Mouse (Mus musculus): Measurements from ENCODE around the gene Usp19. TPM values are rescaled to one million over a fixed set of nuclear protein-coding genes. Genes with fewer than 3 reads are reported as not detected.

Usp19 gene
- total and polyA plus RNA-seq, 2 experiments = 24.3 to 80.5 TPM

GRCm38 (mm10) chr9:108461675-108462074, 28.7 kb upstream of the Usp19 start:
- Histone ChIP-seq H3K4me1 (ENCODE audit: control insufficient read depth, insufficient read depth, low read length) (peaks cover 7% of the 10 kb centered on the region), H3K36me3 (ENCODE audit: control insufficient read depth, insufficient read depth, low read length) (peaks cover 4% of the 10 kb centered on the region), H3K4me3 (ENCODE audit: insufficient read depth, low read depth, low read length) (no peak overlapping the region), H3K9ac (ENCODE audit: low read depth, low read length) (peak overlapping the region; percentile 16), H3K27ac (replicated peaks; ENCODE audit: insufficient read depth, low read depth, low read length) (no peak overlapping the region), H3K79me2 (ENCODE audit: control insufficient read depth, insufficient read depth, low read length) (peaks cover 5% of the 10 kb centered on the region; the same call in 1 of the 2 replicates), H3K27me3 (ENCODE audit: control insufficient read depth, insufficient read depth, low read length) (no peaks in the 10 kb centered on the region)
- WGBS = 73% methylated on average over 5 of the region's 5 CpGs
- TF ChIP-seq CTCF (IDR thresholded peaks at IDR 0.05; ENCODE audit: low read depth, low read length) (no peak), POLR2A (IDR thresholded peaks at IDR 0.05; ENCODE audit: extremely low read depth, insufficient read depth, low read length) (no peak)
- DNase-seq (ENCODE audit: extremely low read depth, low read depth, low spot score) = no peak

GRCm38 (mm10) chr9:108462192-108462591, 28.2 kb upstream of the Usp19 start:
- no peak overlapping the region for H3K27ac ChIP-seq (replicated peaks; ENCODE audit: insufficient read depth, low read depth, low read length)
- peaks cover 5% of the 10 kb centered on the region; the same call in 1 of the 2 replicates for H3K79me2 ChIP-seq (ENCODE audit: control insufficient read depth, insufficient read depth, low read length)
- H3K4me3 ChIP-seq (ENCODE audit: insufficient read depth, low read depth, low read length) = no peak overlapping the region
- peaks cover 7% of the 10 kb centered on the region for H3K4me1 ChIP-seq (ENCODE audit: control insufficient read depth, insufficient read depth, low read length)
- H3K27me3 ChIP-seq (ENCODE audit: control insufficient read depth, insufficient read depth, low read length) = no peaks in the 10 kb centered on the region
- H3K36me3 ChIP-seq (ENCODE audit: control insufficient read depth, insufficient read depth, low read length) = peaks cover 4% of the 10 kb centered on the region
- TF ChIP-seq CTCF (IDR thresholded peaks at IDR 0.05; ENCODE audit: low read depth, low read length) (no peak), POLR2A (IDR thresholded peaks at IDR 0.05; ENCODE audit: extremely low read depth, insufficient read depth, low read length) (no peak)
- DNase-seq (ENCODE audit: extremely low read depth, low read depth, low spot score) = no peak
- WGBS = 80% methylated on average over 10 of the region's 10 CpGs
- H3K9ac ChIP-seq (ENCODE audit: low read depth, low read length) = no peak overlapping the region

GRCm38 (mm10) chr9:108463713-108464112, 26.7 kb upstream of the Usp19 start:
- Histone ChIP-seq H3K79me2 (ENCODE audit: control insufficient read depth, insufficient read depth, low read length) (peaks cover 5% of the 10 kb centered on the region; the same call in 1 of the 2 replicates), H3K27me3 (ENCODE audit: control insufficient read depth, insufficient read depth, low read length) (no peaks in the 10 kb centered on the region), H3K4me1 (ENCODE audit: control insufficient read depth, insufficient read depth, low read length) (peaks cover 7% of the 10 kb centered on the region), H3K27ac (replicated peaks; ENCODE audit: insufficient read depth, low read depth, low read length) (no peak overlapping the region), H3K4me3 (ENCODE audit: insufficient read depth, low read depth, low read length) (no peak overlapping the region), H3K36me3 (ENCODE audit: control insufficient read depth, insufficient read depth, low read length) (peaks cover 4% of the 10 kb centered on the region), H3K9ac (ENCODE audit: low read depth, low read length) (no peak overlapping the region)
- WGBS = 96% methylated on average over 9 of the region's 9 CpGs
- no peak for TF ChIP-seq CTCF (IDR thresholded peaks at IDR 0.05; ENCODE audit: low read depth, low read length)
- no peak for TF ChIP-seq POLR2A (IDR thresholded peaks at IDR 0.05; ENCODE audit: extremely low read depth, insufficient read depth, low read length)
- DNase-seq (ENCODE audit: extremely low read depth, low read depth, low spot score) = no peak

GRCm38 (mm10) chr9:108466219-108466618, 24.2 kb upstream of the Usp19 start:
- DNase-seq (ENCODE audit: extremely low read depth, low read depth, low spot score) = no peak
- Histone ChIP-seq H3K27me3 (ENCODE audit: control insufficient read depth, insufficient read depth, low read length) (no peaks in the 10 kb centered on the region), H3K4me1 (ENCODE audit: control insufficient read depth, insufficient read depth, low read length) (peaks cover 5% of the 10 kb centered on the region), H3K27ac (replicated peaks; ENCODE audit: insufficient read depth, low read depth, low read length) (no peak overlapping the region), H3K9ac (ENCODE audit: low read depth, low read length) (no peak overlapping the region), H3K36me3 (ENCODE audit: control insufficient read depth, insufficient read depth, low read length) (peaks cover 4% of the 10 kb centered on the region), H3K79me2 (ENCODE audit: control insufficient read depth, insufficient read depth, low read length) (peaks cover 5% of the 10 kb centered on the region; the same call in 1 of the 2 replicates), H3K4me3 (ENCODE audit: insufficient read depth, low read depth, low read length) (no peak overlapping the region)
- WGBS = 97% methylated on average over 2 of the region's 2 CpGs
- TF ChIP-seq CTCF (IDR thresholded peaks at IDR 0.05; ENCODE audit: low read depth, low read length) (no peak), POLR2A (IDR thresholded peaks at IDR 0.05; ENCODE audit: extremely low read depth, insufficient read depth, low read length) (no peak)

- 81% methylated on average over 5 of the region's 5 CpGs for WGBS
Measured at GRCm38 (mm10) chr9:108469430-108469829, 21.0 kb upstream of the Usp19 start.

GRCm38 (mm10) chr9:108469845-108470244, 20.6 kb upstream of the Usp19 start:
- H3K36me3 ChIP-seq (ENCODE audit: control insufficient read depth, insufficient read depth, low read length) = no peaks in the 10 kb centered on the region
- no peaks in the 10 kb centered on the region for H3K79me2 ChIP-seq (ENCODE audit: control insufficient read depth, insufficient read depth, low read length)
- 65% methylated on average over 4 of the region's 4 CpGs for WGBS
- DNase-seq (ENCODE audit: extremely low read depth, low read depth, low spot score) = no peak
- no peaks in the 10 kb centered on the region for H3K27me3 ChIP-seq (ENCODE audit: control insufficient read depth, insufficient read depth, low read length)
- H3K9ac ChIP-seq (ENCODE audit: low read depth, low read length) = no peak overlapping the region
- no peak overlapping the region for H3K4me3 ChIP-seq (ENCODE audit: insufficient read depth, low read depth, low read length)
- no peak for TF ChIP-seq CTCF (IDR thresholded peaks at IDR 0.05; ENCODE audit: low read depth, low read length)
- no peak for TF ChIP-seq POLR2A (IDR thresholded peaks at IDR 0.05; ENCODE audit: extremely low read depth, insufficient read depth, low read length)
- H3K4me1 ChIP-seq (ENCODE audit: control insufficient read depth, insufficient read depth, low read length) = no peaks in the 10 kb centered on the region
- no peak overlapping the region for H3K27ac ChIP-seq (replicated peaks; ENCODE audit: insufficient read depth, low read depth, low read length)

More at GRCm38 (mm10) chr9:108469430-108469829, 21.0 kb upstream of the Usp19 start:
- Histone ChIP-seq H3K4me1 (ENCODE audit: control insufficient read depth, insufficient read depth, low read length) (no peaks in the 10 kb centered on the region), H3K27ac (replicated peaks; ENCODE audit: insufficient read depth, low read depth, low read length) (no peak overlapping the region), H3K27me3 (ENCODE audit: control insufficient read depth, insufficient read depth, low read length) (no peaks in the 10 kb centered on the region), H3K9ac (ENCODE audit: low read depth, low read length) (no peak overlapping the region), H3K79me2 (ENCODE audit: control insufficient read depth, insufficient read depth, low read length) (no peaks in the 10 kb centered on the region), H3K36me3 (ENCODE audit: control insufficient read depth, insufficient read depth, low read length) (no peaks in the 10 kb centered on the region), H3K4me3 (ENCODE audit: insufficient read depth, low read depth, low read length) (no peak overlapping the region)
- DNase-seq (ENCODE audit: extremely low read depth, low read depth, low spot score) = no peak
- TF ChIP-seq CTCF (IDR thresholded peaks at IDR 0.05; ENCODE audit: low read depth, low read length) = no peak
- no peak for TF ChIP-seq POLR2A (IDR thresholded peaks at IDR 0.05; ENCODE audit: extremely low read depth, insufficient read depth, low read length)

Data from liver, adult 2 months (tissue).